Mouse (Mus musculus) erythroid progenitor cell, adult 5-6 weeks (primary cell): ENCODE data around the gene E2f2. TPM values are rescaled to one million over a fixed set of nuclear protein-coding genes. Genes with fewer than 3 reads are reported as not detected.

Experiments
- ATAC-seq: replicated peaks from 2 replicates; pipeline ENCODE4 v1.8.0; 2016; ENCODE audit warnings: moderate number of reproducible peaks, mild to moderate bottlenecking, moderate TSS enrichment, inconsistent platforms; ENCODE audit not compliant: poor library complexity, low FRiP score, severe bottlenecking
- total RNA-seq, 2 experiments: library from RNA; stranded (forward) in 1 of 2; stranded (reverse) in 1 of 2; fragments of 150-400 nt in 1 of 2; fragments of 186-747, 209-891 nt in 1 of 2; gene quantifications; 2 replicates each; pipeline versions ENCODE4 v1.2.3 to v1.2.4; 2015 to 2017; ENCODE audit warnings: low replicate concordance in 2 of 2

Gene E2f2
- total RNA-seq, 2 experiments from 2014 or later = 287 to 288 TPM

DNA sequence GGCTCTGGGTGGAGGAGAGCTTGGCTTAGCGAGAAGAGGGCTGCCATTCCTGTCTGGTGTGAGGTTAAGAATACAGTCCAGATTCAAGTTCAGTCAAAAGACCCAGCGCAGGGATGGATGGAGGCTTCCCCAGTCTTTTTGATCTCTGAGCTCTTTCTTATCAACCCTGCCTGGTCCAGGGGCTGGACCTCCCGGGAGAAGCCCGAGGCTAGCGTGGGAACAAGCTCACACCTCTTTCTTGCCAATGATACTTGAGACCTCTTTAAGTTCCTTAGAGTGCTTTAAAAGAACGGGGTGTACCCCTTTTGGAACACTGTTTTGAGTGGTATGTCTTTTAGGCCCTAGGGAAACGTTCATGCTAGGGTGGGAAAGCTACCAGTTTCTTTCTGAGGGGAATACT, 22.8 kb downstream of the E2f2 start:
- no peak for ATAC-seq

DNA sequence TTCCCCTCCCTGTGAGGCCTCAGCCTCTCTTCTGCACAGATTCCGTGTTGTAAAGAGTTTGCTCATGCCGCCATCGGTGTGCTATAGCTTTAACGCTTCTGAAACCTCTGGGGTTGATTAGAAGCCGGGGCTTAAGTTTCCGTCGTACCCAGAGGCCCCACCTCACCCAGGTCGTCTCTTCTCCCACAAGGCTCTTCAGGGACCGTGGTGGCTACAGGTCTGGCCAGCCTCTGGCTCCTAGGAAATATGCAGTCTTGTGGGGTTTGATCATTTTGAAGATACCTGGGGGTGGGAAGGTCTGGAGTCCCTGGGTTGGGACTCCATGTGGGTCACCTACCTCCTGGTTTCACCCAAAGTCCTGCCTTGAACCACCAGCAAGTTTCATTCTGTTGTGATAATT, 23.4 kb downstream of the E2f2 start:
- no peak for ATAC-seq

DNA sequence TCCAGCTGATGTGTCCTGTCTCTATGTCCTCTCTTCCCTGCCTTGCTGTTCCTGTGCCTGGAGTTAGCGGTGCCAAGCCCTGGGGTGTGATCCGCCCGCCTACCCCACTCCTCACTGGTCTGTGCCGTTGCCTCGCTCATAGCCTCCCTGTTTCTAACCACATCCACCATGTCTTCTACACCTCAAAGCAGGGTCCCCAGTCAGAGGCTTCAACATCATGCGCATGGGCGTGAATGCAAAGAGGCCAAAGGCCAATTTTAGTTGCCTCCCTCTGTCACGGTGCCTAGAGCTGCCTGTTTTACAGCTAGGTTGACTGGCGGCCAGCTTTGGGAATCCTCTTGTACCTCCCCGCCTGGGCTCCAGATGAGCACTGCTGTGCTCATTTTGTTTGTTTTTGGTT, 24.0 kb downstream of the E2f2 start:
- ATAC-seq = no peak

DNA sequence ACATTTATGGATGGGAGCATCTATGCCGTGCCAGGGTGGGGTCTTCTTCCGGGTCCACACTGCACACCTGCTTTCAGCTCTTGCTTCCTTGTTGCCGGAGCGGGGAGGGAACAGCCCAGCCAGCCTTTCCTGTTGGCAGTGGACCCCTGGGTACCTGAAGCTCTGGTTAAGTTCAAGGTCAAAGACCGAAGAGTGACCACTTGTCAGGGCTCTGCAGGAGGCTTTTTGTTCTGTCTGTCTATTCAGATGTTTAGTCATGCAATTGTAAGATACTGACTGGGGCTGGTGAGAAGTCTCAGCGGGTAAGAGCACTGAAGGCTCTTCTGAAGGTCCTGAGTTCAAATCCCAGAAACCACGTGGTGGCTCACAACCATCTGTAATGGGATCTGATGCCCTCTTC, 26.7 kb downstream of the E2f2 start:
- no peak for ATAC-seq

DNA sequence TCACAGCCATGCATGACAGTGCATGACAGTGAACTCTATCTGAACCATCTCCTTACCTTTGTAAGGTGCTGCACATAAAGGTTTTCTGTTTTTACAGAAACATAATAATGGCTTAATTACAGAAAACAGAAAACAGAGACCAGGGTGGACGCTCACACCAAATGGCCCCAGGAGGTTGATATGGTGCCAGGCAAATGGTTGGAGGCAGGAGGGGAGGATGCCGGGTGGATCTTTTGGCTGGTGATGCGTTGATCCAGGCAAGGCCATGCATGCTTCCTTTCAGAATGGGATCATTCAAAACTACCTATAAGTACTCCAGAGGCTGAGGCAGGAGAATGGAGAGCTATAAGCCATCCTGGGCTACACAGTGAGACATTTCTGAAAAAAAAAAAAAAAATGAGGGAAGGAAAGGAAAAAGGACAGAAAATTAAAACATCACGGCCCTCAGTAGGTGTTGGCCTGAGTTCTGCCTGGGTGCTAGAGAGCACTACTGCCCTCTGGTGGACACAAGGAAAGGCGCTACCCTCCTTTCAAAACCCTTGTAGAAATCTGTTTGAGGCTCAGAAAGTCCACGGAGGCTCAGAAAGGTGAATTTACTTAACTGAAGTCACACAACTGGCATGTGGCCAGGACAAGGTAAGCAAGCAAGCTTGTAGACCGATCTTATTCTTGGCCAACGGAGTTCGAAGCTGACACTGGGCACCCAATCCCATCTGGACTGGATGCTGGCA, 27.5 kb downstream of the E2f2 start:
- peak; percentile 72 for ATAC-seq

DNA sequence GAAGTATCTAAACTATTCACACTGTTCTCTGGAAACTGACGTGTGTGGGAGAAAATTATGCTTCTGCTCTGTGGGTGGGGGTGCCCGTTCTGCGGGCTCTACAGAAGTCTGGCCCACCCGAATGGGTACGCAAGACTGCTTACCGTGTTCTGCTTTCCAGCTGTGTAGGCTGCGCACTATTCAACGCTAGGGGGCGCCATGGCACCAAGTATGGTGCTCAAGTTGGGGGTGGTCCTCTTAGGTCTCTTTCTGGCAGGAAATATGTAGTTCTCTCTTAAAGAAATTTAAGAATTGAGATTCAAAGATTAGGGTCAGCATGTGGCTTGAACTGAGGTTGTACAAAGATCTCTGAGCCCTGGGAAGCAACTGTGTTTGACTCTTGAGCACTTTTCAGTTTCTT, 30.3 kb downstream of the E2f2 start:
- ATAC-seq = no peak

DNA sequence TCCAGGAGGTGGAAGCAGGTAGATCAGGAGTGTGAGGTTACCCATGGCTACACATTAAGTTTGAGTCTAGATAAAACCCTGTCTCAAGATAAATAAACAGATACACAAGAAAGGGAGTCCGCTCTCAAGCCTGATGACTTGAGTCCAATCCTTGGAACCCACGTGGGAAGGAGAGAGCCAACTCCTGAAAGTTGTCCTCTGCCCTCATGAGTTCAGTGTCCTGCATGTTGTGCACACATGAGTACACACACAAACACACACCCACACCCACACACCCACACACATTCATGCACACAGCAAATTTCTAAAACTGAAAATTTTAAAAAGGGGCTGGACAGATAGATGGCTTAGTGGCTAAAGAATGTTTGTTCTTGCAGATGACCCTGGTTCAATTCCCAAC, 32.6 kb downstream of the E2f2 start:
- ATAC-seq = no peak

DNA sequence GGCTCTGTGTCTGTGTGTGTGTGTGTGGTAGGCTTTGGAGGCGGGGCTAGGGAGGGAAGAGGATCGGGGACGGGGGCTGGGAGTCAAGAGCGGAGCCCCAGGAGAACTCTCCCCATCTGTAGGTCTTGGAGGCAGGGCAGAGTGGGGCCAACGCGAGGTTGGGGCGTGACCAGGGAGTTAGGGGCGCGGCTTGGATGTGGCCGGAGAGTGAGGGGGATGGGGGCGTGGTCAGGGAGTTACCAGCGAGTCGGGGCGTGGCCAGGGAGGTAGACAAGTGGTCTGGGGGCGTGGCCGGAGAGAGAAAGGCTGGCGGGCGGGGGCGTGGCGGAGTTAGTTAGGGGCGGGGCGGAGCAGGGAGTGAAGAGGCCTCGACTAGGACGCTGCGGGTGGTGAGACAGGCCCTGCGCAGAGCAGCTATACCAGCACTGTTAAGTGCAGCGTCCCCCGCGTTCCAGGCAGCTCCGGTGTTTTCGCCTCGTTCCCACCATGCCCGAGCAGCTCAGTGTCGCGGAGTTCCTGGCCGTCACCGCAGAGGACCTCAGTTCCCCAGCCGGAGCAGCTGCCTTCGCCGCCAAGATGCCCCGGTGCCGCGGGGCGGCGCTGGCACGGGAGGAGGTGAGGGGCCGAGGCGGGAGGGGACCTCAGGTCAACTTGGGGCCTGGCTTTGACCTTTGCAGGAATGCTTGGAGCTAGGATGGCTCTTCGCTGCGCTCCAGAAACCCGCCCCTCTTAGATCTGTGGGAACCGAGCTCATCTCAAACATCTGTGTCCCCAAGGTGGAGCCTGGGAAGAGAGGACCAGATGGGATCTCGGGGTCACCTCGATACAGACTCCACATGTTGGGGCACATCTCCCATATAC, 34.1 kb downstream of the E2f2 start, which contains the start of gene Asap3:
Gene Asap3, plus strand, starts transcription at position 333 of the 861 bp plus-strand sequence.
- ATAC-seq = peak; percentile 87

DNA sequence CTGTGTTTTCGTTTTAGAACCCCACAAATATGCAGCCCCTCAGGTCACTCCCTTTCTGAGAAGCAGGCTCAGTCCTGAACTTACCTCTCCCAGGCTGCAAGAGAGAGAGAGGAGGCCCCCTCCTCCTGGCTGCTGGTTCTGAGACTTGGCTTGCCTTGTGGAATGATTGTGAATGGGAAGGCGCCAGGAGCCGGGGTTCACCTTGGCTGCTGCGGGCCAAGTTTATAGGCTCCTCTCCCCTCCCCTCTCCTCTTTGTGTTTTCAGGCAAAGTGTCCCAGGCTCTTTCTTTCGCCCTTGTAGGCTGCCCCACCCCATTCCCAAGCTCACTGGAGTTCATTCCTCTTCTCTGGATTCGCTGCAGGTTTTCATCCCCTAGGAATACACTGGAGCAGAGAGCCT, 34.7 kb downstream of the E2f2 start:
- ATAC-seq = no peak

DNA sequence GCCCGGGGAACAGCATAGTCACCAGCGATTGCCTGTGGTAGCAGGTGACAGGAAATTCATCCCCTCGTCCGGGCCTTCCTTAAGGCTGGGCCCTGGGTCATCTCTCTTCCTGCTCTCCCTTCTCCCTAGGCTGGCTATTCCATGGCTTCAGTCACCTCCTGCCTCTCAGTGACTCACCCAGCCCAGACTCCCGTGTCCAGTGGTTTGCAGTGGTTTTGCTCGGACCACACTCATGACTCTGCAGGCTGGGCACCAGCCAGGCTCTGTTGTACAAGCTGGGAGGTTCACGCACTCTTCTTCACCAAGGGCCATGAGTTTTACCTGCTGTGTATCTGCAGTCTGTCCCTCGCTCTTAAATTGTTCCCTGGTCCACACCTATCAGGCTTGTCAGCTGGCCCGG, 38.7 kb downstream of the E2f2 start:
- ATAC-seq = no peak

DNA sequence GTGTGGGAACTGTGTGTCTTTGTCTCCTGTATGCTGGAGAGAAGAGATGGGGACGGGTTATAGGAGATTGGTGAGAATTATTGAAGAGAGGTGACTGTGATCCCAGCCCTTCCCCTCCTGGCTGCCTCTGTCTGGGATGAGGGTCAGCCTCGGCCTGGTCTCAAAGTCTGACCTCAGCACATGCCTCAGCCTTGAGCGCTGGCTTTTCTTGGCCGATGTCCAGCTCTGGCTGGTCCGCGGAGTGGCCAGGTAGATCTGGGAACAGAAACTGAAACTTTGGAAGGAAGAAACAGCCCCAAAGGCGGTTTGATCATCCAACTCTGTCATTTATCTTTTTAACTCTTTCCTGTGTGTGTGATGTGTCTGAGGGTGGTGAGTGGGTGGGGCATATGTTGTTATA, 41.4 kb downstream of the E2f2 start:
- no peak for ATAC-seq

DNA sequence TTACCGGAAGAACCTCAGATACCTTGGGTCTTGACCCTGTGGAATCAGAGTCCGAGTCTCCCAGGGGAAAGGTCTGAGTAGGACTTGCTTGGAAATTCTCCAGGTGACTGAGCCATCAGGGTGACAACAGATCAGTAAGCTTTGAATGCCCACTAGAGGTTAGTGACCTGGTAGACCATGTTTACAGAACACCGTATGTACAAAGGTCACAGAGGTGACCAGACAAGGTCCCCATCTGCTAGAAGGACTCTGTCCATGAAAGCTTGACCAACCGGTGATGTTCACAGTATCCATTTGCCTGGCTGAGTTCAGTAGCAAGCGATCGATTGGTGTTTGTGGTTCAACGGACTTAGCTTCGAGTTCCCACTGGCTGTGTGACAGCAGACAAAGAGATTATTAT, 42.6 kb downstream of the E2f2 start:
- ATAC-seq = no peak

DNA sequence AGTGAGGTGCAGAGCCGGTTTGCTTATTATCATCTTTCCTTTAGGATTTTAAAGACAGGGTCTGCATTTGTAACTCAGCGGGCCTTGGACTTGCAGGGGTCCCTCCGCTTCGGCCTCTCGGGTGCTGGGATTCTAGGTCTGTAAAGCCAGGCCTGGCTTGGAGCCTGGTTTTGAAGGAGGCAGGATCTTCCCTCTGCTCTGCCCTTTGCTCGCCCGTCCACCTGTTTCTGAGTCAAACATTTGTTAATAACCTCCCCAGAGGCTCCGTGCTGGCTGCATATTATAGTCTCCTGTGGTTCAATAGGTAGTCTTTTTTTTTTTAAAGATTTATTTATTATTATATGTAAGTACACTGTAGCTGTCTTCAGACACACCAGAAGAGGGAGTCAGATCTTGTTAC, 43.4 kb downstream of the E2f2 start:
- no peak for ATAC-seq

DNA sequence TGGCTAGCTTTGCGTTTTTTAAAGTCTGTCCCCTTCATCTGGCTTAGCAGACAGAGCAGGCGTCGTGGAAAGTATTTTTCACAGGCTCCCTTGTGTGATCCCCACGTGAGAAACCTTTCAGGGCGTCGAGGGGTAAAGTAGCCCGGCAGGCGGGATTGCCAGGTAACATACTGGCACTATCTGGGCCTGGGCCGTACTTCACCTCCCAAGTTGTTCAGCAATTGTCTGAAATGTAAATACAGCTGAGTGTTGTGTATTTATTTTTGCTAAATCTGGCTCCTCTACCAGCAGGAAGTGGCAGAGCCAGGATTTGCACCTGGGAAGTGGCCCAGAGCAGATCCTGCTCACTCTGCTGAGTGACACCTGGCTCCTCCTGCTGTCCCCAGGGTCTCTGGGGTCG, 44.9 kb downstream of the E2f2 start:
- no peak for ATAC-seq

DNA sequence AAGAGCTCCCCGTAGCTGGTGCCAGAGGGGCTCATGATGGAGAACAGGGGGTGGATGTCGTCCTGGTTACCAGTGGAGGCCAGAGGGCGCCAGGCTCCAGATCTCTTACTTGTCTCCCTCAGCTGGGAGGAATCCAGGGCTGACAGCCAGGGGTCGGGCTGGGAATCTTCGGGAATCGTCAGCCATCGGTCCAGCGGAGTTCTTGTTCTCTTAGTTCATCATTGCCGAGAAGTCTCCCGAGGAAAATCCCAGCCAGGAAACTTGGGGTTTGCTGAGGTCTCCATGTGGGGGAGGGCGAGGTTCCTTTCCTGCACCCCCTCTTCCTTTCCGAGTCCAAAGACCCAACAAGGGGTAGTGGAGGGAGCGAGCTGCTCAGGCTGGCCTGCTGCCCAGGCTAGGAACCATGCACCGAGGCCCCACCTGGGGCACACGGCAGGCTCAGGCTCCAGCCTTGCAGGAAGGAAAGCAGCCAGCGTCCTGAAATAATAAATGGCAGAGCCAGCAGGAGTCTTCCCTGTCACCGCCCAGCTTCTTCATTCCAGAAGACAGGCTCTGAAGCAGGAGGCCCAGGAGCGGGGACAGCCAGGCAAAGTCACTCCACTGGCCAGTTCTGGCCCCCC, 46.5 kb downstream of the E2f2 start:
- no peak for ATAC-seq

DNA sequence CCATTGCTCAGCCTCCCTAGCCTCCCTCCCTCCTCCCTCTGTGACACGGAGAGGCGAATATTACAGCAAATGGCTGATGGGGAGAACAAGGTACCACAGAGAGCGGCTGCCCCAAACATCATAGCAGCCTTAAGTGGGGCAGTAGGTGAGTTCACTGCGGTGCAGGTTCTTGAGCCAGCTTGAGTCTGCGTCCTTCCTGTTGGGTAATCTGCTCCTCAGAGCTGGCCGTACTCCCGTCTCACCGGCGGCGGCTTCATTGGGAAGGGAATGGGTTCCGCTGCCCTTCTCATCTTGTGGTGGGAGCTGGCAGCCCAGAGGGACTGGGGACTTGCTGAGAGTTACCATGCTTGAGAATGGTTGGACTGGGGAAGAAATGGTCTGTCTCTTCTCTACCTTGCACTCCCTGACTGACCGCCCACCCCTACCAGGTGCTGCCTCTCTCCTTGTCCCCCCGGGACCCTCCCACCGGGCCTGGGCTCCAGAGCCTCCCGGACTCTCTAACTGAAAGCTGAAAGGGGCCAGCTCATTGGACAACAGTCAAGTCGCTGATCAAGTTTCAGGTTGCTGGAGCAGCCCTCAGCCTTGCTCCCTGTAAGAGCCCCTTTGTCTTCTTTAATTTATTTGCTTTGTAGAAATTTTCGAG, 48.1 kb downstream of the E2f2 start:
- no peak for ATAC-seq

DNA sequence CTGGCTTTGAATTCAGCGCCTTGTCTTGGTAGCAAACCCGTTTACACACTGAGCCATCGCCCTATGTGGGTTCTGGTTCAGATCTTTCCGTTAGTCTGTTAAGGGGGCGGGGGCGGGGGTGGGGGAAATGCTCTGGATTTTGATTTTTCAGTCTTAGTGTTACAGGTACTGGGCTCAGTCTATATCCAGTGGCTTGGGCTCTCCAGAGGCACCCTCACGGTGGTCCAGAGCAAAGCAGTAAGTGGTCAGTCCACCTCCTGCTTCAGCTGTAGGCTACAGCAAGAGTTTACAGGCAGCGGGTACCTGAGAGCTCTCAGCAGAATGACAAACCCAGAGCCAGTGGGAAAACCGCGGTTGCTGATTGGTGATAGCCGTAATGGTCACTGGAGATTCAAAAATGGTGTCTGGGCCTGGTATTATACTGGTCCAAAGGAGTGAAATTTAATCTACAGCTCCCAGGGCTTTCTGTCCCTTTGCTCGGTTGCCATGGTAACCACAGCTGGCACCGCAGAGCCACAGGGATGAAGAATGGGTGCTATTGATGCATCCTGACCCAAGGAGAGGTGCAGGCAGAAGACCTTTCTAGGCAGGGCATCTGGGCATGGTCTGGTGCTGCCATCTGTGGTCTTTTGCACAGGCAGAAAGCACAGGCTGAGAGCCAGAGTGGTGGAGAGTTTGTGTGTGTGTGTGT, 51.5 kb downstream of the E2f2 start:
- no peak for ATAC-seq

DNA sequence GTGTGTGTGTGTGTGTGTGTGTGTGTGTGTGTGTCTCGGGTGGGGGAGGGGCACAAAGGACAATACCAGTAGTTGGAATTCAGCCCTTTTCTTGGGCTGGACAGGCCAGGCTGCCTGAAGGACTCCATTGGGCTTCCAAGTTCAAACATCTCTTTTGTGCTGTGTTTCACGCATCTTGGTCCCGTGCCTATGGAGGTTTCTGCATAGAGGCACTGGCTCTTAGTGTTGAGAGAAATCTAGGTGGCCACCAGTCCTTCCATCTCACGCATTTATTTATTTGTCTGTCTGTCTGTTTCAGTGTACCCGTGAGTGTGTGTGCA, 52.0 kb downstream of the E2f2 start:
- ATAC-seq = no peak

DNA sequence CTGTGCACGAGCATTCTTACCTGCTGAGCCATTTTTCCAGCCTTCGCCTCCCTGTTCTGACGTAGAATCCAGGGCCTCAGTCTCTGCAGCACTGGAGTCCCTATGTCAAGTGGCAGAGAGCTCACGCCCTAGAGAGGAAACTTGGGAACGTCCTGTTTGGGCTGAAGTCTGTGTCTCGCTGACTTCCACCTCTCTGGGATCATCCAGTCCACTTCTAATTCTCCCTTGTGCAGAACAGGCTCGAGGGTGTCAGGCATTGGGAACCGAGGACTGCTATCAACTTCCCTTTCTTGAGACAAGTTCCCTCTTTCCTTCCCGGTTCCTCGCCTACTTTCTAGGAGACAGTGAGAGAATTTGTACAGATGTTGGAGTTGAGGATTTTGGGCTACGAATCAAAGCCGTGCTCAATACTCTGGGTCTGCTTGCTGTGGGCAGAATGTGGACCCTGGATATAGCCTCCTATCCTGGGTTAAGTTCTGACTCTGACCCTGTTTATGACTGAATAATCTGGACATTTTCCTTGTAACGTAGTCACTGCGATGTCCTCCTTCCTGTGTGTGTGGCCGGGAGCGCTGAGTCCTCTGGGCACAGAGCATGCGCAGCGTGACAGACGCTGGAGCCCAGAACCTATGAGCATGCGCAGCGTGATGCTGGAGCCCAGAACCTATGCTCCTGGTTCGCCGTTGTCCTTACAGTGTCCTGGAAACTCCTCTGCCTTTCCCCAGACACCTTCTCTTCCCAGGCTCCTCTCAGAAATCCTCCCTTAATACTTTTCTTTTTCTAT, 52.7 kb downstream of the E2f2 start:
- no peak for ATAC-seq
